Mouse (Mus musculus) embryonic facial prominence, embryonic 14.5 days (tissue): ENCODE measurements around the gene Faap100. TPM values are rescaled to one million over a fixed set of nuclear protein-coding genes. Genes with fewer than 3 reads are reported as not detected.
"Not testable (repeated sequence)": the region's sequence is repeated elsewhere in the genome, so short reads cannot be mapped to it uniquely, and the experiment has no call there.

Source experiments
- ATAC-seq: fragments of 200-750 bp; cut with Nextera tagmentation; 2 replicates; pipeline ENCODE4 v1.8.0; 2017; ENCODE audit warnings: low read depth, moderate number of reproducible peaks, moderate TSS enrichment
- DNase-seq: peaks from one replicate; pipeline ENCODE4 v3.0.0-alpha.2; 2015; ENCODE audit warnings: low spot score
- H3K27ac ChIP-seq: fragments of 300-500 bp; sonication (generic); replicated peaks from 2 replicates; pipeline ENCODE4 v1.5.1; 2014; ENCODE audit warnings: low read depth, mild to moderate bottlenecking, low read length, moderate library complexity
- H3K27me3 ChIP-seq: fragments of 300-500 bp; sonication (generic); replicated peaks from 2 replicates; pipeline ENCODE4 v1.6.1; 2014; ENCODE audit warnings: low read length; ENCODE audit not compliant: control insufficient read depth, insufficient read depth
- H3K36me3 ChIP-seq: fragments of 300-500 bp; sonication (generic); 2 replicates; pipeline ENCODE4 v1.6.1; 2014; ENCODE audit warnings: low read length, mixed read lengths; ENCODE audit not compliant: control insufficient read depth, insufficient read depth
- H3K4me1 ChIP-seq: fragments of 300-500 bp; sonication (generic); 2 replicates; pipeline ENCODE4 v1.6.1; 2014; ENCODE audit warnings: antibody characterized with exemption, low read length; ENCODE audit not compliant: control insufficient read depth, insufficient read depth
- H3K4me2 ChIP-seq: fragments of 300-500 bp; sonication (generic); 2 replicates; pipeline ENCODE4 v1.6.1; 2014; ENCODE audit warnings: low read depth, mild to moderate bottlenecking, low read length, moderate library complexity, mixed read lengths
- H3K4me3 ChIP-seq: fragments of 300-500 bp; sonication (generic); 2 replicates; pipeline ENCODE4 v1.5.1; 2014; ENCODE audit warnings: low read depth, mild to moderate bottlenecking, low read length
- H3K9ac ChIP-seq: fragments of 300-500 bp; sonication (generic); 2 replicates; pipeline ENCODE4 v1.6.1; 2014; ENCODE audit warnings: low read depth, mild to moderate bottlenecking, low read length, moderate library complexity, mixed read lengths
- H3K9me3 ChIP-seq: fragments of 300-500 bp; sonication (generic); 2 replicates; pipeline ENCODE4 v1.6.1; 2016; ENCODE audit warnings: low read length; ENCODE audit not compliant: control insufficient read depth
- WGBS: fragments of 180-500 bp; shearing (Covaris S2); extraction: QIAGEN DNeasy Blood & Tissue Kit; methylation state at CpG from one replicate; pipeline ENCODE4 v1.1.7; 2014; 5-methylcytosine and 5-hydroxymethylcytosine counted together
- polyA plus RNA-seq: library from polyadenylated mRNA; unstranded; fragments of >200 nt; fragmentation: Nextera tagmentation; extraction: Ambion mirVana; gene quantifications from 2 replicates; pipeline ENCODE4 v1.2.1, GENCODE M21; 2014

The Faap100 gene
- polyA plus RNA-seq: 30.0 and 32.7 TPM in 2 replicates

- H3K9ac ChIP-seq: peak within 1 kb of the TSS; percentile 84
- peak; percentile 89 for ATAC-seq
- H3K9me3 ChIP-seq: no peaks in the 10 kb centered on the region
- H3K27me3 ChIP-seq: no peaks in the 10 kb centered on the region
- H3K4me1 ChIP-seq: peaks cover 16% of the 10 kb centered on the region; the same call in 1 of the 2 replicates
- H3K36me3 ChIP-seq: peaks cover 73% of the 10 kb centered on the region
- H3K4me2 ChIP-seq: peak within 1 kb of the TSS; percentile 96
- peak within 1 kb of the TSS; percentile 84 for H3K4me3 ChIP-seq
- DNase-seq: peak; percentile 97
- peak within 1 kb of the TSS; percentile 73 for H3K27ac ChIP-seq
- WGBS: 9% methylated on average over 29 of the region's 54 CpGs
These were observed at the start of gene Faap100 for GRCm38 (mm10) chr11:120378611-120379540. Gene Faap100, minus strand, starts transcription at chr11:120378764.

GRCm38 (mm10) chr11:120426727-120427126 is 48.2 kb upstream of the Faap100 start:
- WGBS: 94% methylated on average over 3 of the region's 3 CpGs
- peaks cover 86% of the 10 kb centered on the region for H3K36me3 ChIP-seq
- no peaks in the 10 kb centered on the region for H3K4me1 ChIP-seq
- no peak for ATAC-seq
- no peak overlapping the region for H3K27ac ChIP-seq
- no peak overlapping the region for H3K4me2 ChIP-seq
- no peaks in the 10 kb centered on the region for H3K9me3 ChIP-seq
- no peak overlapping the region for H3K9ac ChIP-seq
- H3K27me3 ChIP-seq: no peaks in the 10 kb centered on the region
- H3K4me3 ChIP-seq: no peak overlapping the region
- no peak for DNase-seq

- no peaks in the 10 kb centered on the region for H3K27me3 ChIP-seq
- peaks cover 81% of the 10 kb centered on the region for H3K36me3 ChIP-seq
- no peaks in the 10 kb centered on the region for H3K4me1 ChIP-seq
- WGBS: 63% methylated on average over 9 of the region's 9 CpGs
- H3K4me2 ChIP-seq: no peak overlapping the region
- ATAC-seq (no peak), DNase-seq (peak; percentile 72)
- H3K4me3 ChIP-seq: no peak overlapping the region
- H3K9me3 ChIP-seq: no peaks in the 10 kb centered on the region
- no peak overlapping the region for H3K27ac ChIP-seq
- no peak overlapping the region for H3K9ac ChIP-seq
These were observed 45.2 kb upstream of the Faap100 start for GRCm38 (mm10) chr11:120423569-120424295.

GRCm38 (mm10) chr11:120422651-120423568 is 44.3 kb upstream of the Faap100 start:
- no peak overlapping the region for H3K27ac ChIP-seq

GRCm38 (mm10) chr11:120418592-120418991 is 40.0 kb upstream of the Faap100 start:
- no peaks in the 10 kb centered on the region for H3K9me3 ChIP-seq
- H3K27me3 ChIP-seq: no peaks in the 10 kb centered on the region
- H3K4me1 ChIP-seq: no peaks in the 10 kb centered on the region
- H3K9ac ChIP-seq: no peak overlapping the region
- H3K27ac ChIP-seq: no peak overlapping the region
- peaks cover 89% of the 10 kb centered on the region for H3K36me3 ChIP-seq
- DNase-seq: no peak
- WGBS: 91% methylated on average over 1 of the region's 1 CpGs
- ATAC-seq: no peak
- no peak overlapping the region for H3K4me3 ChIP-seq
- H3K4me2 ChIP-seq: no peak overlapping the region

More at GRCm38 (mm10) chr11:120422651-120423568, 44.3 kb upstream of the Faap100 start:
- no peak overlapping the region for H3K4me3 ChIP-seq
- H3K9me3 ChIP-seq: no peaks in the 10 kb centered on the region
- no peak overlapping the region for H3K4me2 ChIP-seq
- no peak for ATAC-seq
- DNase-seq: no peak
- 85% methylated on average over 13 of the region's 13 CpGs for WGBS
- no peaks in the 10 kb centered on the region for H3K4me1 ChIP-seq
- no peaks in the 10 kb centered on the region for H3K27me3 ChIP-seq
- peaks cover 81% of the 10 kb centered on the region for H3K36me3 ChIP-seq
- no peak overlapping the region for H3K9ac ChIP-seq

- H3K4me3 ChIP-seq: no peak overlapping the region
These were observed 39.3 kb upstream of the Faap100 start for GRCm38 (mm10) chr11:120417852-120418251.

GRCm38 (mm10) chr11:120413621-120414020 is 35.1 kb upstream of the Faap100 start:
- not testable (repeated sequence) for ATAC-seq
- WGBS: 97% methylated on average over 7 of the region's 10 CpGs

More at GRCm38 (mm10) chr11:120417852-120418251, 39.3 kb upstream of the Faap100 start:
- Histone ChIP-seq H3K9me3 (no peaks in the 10 kb centered on the region), H3K4me2 (no peak overlapping the region), H3K9ac (no peak overlapping the region), H3K27ac (no peak overlapping the region), H3K36me3 (peaks cover 89% of the 10 kb centered on the region), H3K27me3 (no peaks in the 10 kb centered on the region), H3K4me1 (no peaks in the 10 kb centered on the region)
- DNase-seq: no peak
- 89% methylated on average over 7 of the region's 7 CpGs for WGBS
- ATAC-seq: no peak

GRCm38 (mm10) chr11:120406445-120406844 is 27.9 kb upstream of the Faap100 start:
- DNase-seq (no peak), ATAC-seq (no peak)
- Histone ChIP-seq H3K27ac (no peak overlapping the region), H3K4me3 (no peak overlapping the region), H3K4me1 (no peaks in the 10 kb centered on the region), H3K4me2 (no peak overlapping the region), H3K27me3 (no peaks in the 10 kb centered on the region), H3K9ac (no peak overlapping the region), H3K36me3 (peaks cover 97% of the 10 kb centered on the region), H3K9me3 (no peaks in the 10 kb centered on the region)
- 97% methylated on average over 1 of the region's 1 CpGs for WGBS

More at GRCm38 (mm10) chr11:120413621-120414020, 35.1 kb upstream of the Faap100 start:
- peaks cover 97% of the 10 kb centered on the region for H3K36me3 ChIP-seq
- H3K27ac ChIP-seq, H3K4me2 ChIP-seq, DNase-seq, H3K9ac ChIP-seq, H3K4me3 ChIP-seq, H3K9me3 ChIP-seq, H3K4me1 ChIP-seq, H3K27me3 ChIP-seq: not testable (repeated sequence)
